Mouse (Mus musculus) mature B cell (primary cell): ENCODE results near the gene Nox1.

ENCODE experiments used
- in situ Hi-C: fragments of 300-500 bp; cut with MboI; formaldehyde crosslinking; loops from 2 replicates; pipeline ENCODE4 v1.14.3; 2019

The Nox1 gene

GRCm38 (mm10) chrX:134128549-134128948, 93.2 kb downstream of the Nox1 start:
- in situ Hi-C loops = no loop called here

GRCm38 (mm10) chrX:134116417-134116816, 105.3 kb downstream of the Nox1 start:
- in situ Hi-C loops = no loop called here

GRCm38 (mm10) chrX:134111767-134112166, 110.0 kb downstream of the Nox1 start:
- in situ Hi-C loops = no loop called here

- in situ Hi-C loops = no loop called here
Measured at GRCm38 (mm10) chrX:134102641-134103040, 119.1 kb downstream of the Nox1 start.

GRCm38 (mm10) chrX:134085453-134085852, 136.3 kb downstream of the Nox1 start:
- in situ Hi-C loops = no loop called here

- in situ Hi-C loops = no loop called here
Measured at GRCm38 (mm10) chrX:134059764-134060163, 162.0 kb downstream of the Nox1 start.

- in situ Hi-C loops = no loop called here
Measured at GRCm38 (mm10) chrX:134058987-134059712, 162.6 kb downstream of the Nox1 start, which contains the start of gene Cstf2. TSS of gene Cstf2 (plus strand) at chrX:134059187.

GRCm38 (mm10) chrX:134058040-134058875, 163.5 kb downstream of the Nox1 start:
- in situ Hi-C loops = no loop called here

GRCm38 (mm10) chrX:134056897-134057296, 164.9 kb downstream of the Nox1 start:
- in situ Hi-C loops = no loop called here

GRCm38 (mm10) chrX:134048994-134049393, 172.8 kb downstream of the Nox1 start:
- in situ Hi-C loops = no loop called here
